Comparison of ENCODE assay signal across 18 mouse cellular contexts in the genomic region with DNA sequence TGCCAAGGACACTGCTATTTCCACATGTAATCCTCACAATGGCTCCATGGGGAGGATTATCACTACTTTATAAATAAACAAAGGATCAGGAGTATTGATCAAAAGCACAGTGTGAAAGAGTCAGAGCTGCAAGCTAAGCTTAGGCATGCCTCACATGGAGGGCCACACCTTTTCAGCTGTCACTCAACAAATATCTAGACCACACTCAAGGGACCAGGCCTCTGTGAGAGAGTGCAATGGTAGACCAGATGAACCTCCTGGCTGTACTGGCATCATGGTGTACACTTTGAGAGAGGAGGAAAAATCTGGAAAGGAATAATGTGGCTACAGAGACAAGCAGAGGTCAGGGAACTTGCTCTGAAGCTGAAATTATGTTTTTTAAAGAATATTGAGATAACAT.
"Had no signal": no experiment of that assay in that cellular context is flagged by ENCODE, and none has a peak within 500 bp of the region (broad histone marks: within the 10 kb centered on the region; RNA-seq: fewer than 3 reads in every experiment).

No protein-coding gene starts in this region.

- ATAC-seq: intestine, embryonic 15.5 days had no signal

- H3K4me3 ChIP-seq: intestine, embryonic 15.5 days; kidney, embryonic 15.5 days; limb, embryonic 12.5 days; limb, embryonic 15.5 days; megakaryocyte, embryonic 14.5 days; midbrain, embryonic 10.5 days; neural tube, embryonic 12.5 days; neural tube, embryonic 15.5 days had no signal

- H3K9ac ChIP-seq: intestine, embryonic 15.5 days; kidney, embryonic 15.5 days; limb, embryonic 12.5 days; limb, embryonic 15.5 days; neural tube, embryonic 12.5 days; neural tube, embryonic 15.5 days had no signal

- H3K36me3 ChIP-seq: intestine, embryonic 15.5 days; kidney, embryonic 15.5 days; limb, embryonic 12.5 days; limb, embryonic 15.5 days; midbrain, embryonic 10.5 days; neural tube, embryonic 12.5 days; neural tube, embryonic 15.5 days had no signal

- DNase-seq: kidney, adult 11 months; kidney, adult 8-10 months; kidney, postnatal 10 days; kidney, postnatal 4 days; left cerebral cortex, postnatal 4 days; lung, adult 2 months; midbrain, embryonic 14.5 days; thymus, adult 18-20 months; thymus, postnatal 36 days had no signal

- H3K4me1 ChIP-seq: intestine, embryonic 15.5 days; kidney, embryonic 15.5 days; limb, embryonic 12.5 days; limb, embryonic 15.5 days; midbrain, embryonic 10.5 days; neural tube, embryonic 12.5 days; neural tube, embryonic 15.5 days had no signal

- H3K9me3 ChIP-seq: intestine, embryonic 15.5 days; kidney, embryonic 15.5 days; limb, embryonic 12.5 days; limb, embryonic 15.5 days; megakaryocyte, embryonic 14.5 days; midbrain, embryonic 10.5 days; neural tube, embryonic 12.5 days; neural tube, embryonic 15.5 days had no signal

- H3K27ac ChIP-seq: intestine, embryonic 15.5 days; kidney, embryonic 15.5 days; limb, embryonic 12.5 days; limb, embryonic 15.5 days; macrophage; midbrain, embryonic 10.5 days; neural tube, embryonic 12.5 days; neural tube, embryonic 15.5 days had no signal

- H3K4me2 ChIP-seq: intestine, embryonic 15.5 days; kidney, embryonic 15.5 days; limb, embryonic 12.5 days; limb, embryonic 15.5 days; neural tube, embryonic 12.5 days; neural tube, embryonic 15.5 days had no signal

- H3K27me3 ChIP-seq: intestine, embryonic 15.5 days; kidney, embryonic 15.5 days; limb, embryonic 12.5 days; limb, embryonic 15.5 days; megakaryocyte, embryonic 14.5 days; neural tube, embryonic 12.5 days; neural tube, embryonic 15.5 days had no signal
